Mouse (Mus musculus) olfactory bulb, adult 2 months (tissue): ENCODE results near the gene Fam133b.

ENCODE experiments used
- CTCF ChIP-seq: fragments of 200-500 bp; IDR thresholded peaks from 2 replicates; pipeline ENCODE4 v1.5.1; 2012; ENCODE audit warnings: low read depth, mild to moderate bottlenecking, low read length, moderate library complexity; ENCODE audit not compliant: insufficient read depth
- POLR2A ChIP-seq: fragments of 200-500 bp; IDR thresholded peaks from 2 replicates; pipeline ENCODE4 v1.6.1; 2012; ENCODE audit warnings: mild to moderate bottlenecking, low read depth, low read length, moderate library complexity; ENCODE audit not compliant: insufficient read depth

- TF ChIP-seq POLR2A: no peak
- no peak for TF ChIP-seq CTCF
These were observed 63.5 kb downstream of the Fam133b start for GRCm38 (mm10) chr5:3607114-3607513.
